Mouse (Mus musculus) embryonic fibroblast, embryonic 13.5 days (primary cell): Measurements from ENCODE around the gene Spred2.

Source experiments
- CTCF ChIP-seq: IDR thresholded peaks from 2 replicates; pipeline ENCODE4 v1.5.1; 2011; ENCODE audit warnings: mild to moderate bottlenecking, control low read depth, low read length, moderate library complexity, borderline replicate concordance; ENCODE audit not compliant: insufficient read depth
- POLR2A ChIP-seq: IDR thresholded peaks from 2 replicates; pipeline ENCODE4 v1.6.1; 2011; ENCODE audit warnings: low read depth, mild to moderate bottlenecking, control low read depth, low read length, moderate library complexity

- TF ChIP-seq CTCF (no peak), POLR2A (no peak)
Observed at GRCm38 (mm10) chr11:19952963-19953362, 28.8 kb downstream of the Spred2 start.
